Mouse (Mus musculus) adrenal gland, adult 10 weeks (tissue): ENCODE data around the gene Ppp1r13l. TPM values are rescaled to one million over a fixed set of nuclear protein-coding genes. Genes with fewer than 3 reads are reported as not detected.

ENCODE experiments used
- polyA plus RNA-seq: library from polyadenylated mRNA; stranded (reverse); fragments of 350-450 nt; fragmentation: Illumina TruSeq; extraction: RNeasy Lipid Tissue Mini Kit (QIAGEN cat#74804); gene quantifications from one replicate; pipeline ENCODE4 v1.2.3, GENCODE M21; 2014; ENCODE audit warnings: low read depth, low replicate concordance

Gene Ppp1r13l
- not detected for polyA plus RNA-seq

DNA sequence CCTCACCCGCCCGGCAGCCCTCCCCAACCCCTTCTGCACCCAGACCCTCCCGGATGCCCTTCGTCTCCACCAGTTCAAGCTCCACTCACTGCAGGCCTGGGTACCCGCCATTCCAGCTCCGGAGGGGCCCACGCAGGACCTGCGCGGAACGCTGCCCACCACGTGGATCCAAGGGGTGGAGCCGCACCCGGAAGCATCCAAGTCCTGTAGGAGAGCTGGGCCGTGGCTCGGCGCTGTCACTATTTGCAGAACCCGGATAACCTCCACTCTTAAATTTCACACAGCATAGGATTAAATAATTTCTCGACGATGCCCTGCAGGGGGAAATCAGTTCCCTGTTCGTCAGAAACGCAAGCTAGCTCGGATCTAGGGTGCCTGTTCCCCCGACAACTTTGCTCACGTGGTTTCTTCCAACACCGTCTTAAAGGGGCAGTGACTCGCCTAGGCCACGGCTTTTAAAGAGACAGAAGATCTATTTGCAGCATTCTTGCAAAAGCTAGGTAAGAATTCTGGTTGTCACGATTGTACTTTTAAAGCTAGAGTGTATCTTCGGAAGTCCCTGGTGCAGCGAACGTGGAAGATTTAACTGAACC lies at the start of gene Ppp1r13l, which contains the start of gene Cd3eap:
Ppp1r13l (plus strand) TSS at position 451 of the 593 bp plus-strand sequence.
Cd3eap (minus strand) TSS at position 185 of the 593 bp plus-strand sequence.

GRCm38 (mm10) chr7:19309884-19310641 lies 49.5 kb upstream of the Ppp1r13l start, which contains the start of gene Fosb:
Gene Fosb (minus strand): TSS chr7:19310051.

DNA sequence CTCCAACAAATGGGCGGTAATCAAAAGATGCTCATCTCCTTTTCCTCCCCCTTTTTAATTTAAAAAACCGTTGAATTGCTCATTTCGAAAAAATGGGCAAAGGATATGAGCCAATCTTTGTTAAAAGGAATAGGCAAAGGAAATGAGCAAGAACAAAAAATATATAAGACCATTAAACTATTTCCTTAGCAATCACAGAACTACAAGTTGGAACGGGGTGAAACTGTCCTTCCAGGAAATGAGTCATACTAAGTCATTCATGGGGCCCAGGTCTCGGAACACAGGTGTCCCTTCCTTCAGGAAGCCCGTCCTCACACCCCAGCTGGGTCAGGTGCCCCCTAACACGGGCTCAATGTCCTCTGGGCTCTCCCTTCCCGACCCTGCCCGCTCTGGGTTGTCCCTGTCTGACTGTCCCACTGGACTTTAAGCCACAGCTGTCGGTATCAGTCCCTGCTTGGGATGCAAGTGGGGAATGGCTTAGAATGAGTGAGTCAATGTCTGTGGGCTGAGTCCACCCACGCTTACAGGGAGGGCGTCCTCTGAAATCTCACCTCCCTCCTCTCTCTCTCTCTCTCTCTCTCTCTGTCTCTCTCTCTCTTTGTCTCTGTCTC lies 15.2 kb upstream of the Ppp1r13l start, which contains the start of gene Ercc1:
Ercc1 (plus strand) TSS at position 542 of the 611 bp plus-strand sequence.

GRCm38 (mm10) chr7:19381377-19382165 lies 22.0 kb downstream of the Ppp1r13l start, which contains the start of gene Ercc2:
Gene Ercc2 (plus strand): TSS chr7:19382010.

GRCm38 (mm10) chr7:19403731-19404296 lies 44.3 kb downstream of the Ppp1r13l start, which contains the start of gene Klc3:
Gene Klc3 (minus strand): TSS chr7:19404104.

GRCm38 (mm10) chr7:19404476-19404875 lies 44.9 kb downstream of the Ppp1r13l start, which contains the start of gene Ckm:
Gene Ckm (plus strand): TSS chr7:19404776.

Other genes with a start within 250 kb of the Ppp1r13l start
- not detected for gene Gm4969, start 241.4 kb upstream of the Ppp1r13l start, polyA plus RNA-seq
- 0.82 TPM for gene Fbxo46, start 239.9 kb upstream of the Ppp1r13l start, polyA plus RNA-seq
- 10.5 TPM for gene Qpctl, start 210.5 kb upstream of the Ppp1r13l start, polyA plus RNA-seq
- gene Snrpd2, start 210.0 kb upstream of the Ppp1r13l start, polyA plus RNA-seq = 2.0 TPM
- not detected for gene Gipr, start 193.6 kb upstream of the Ppp1r13l start, polyA plus RNA-seq
- gene Eml2, start 183.3 kb upstream of the Ppp1r13l start, polyA plus RNA-seq = not detected
- 5.4 TPM for gene Gpr4, start 147.2 kb upstream of the Ppp1r13l start, polyA plus RNA-seq
- 13.0 TPM for gene Opa3, start 131.4 kb upstream of the Ppp1r13l start, polyA plus RNA-seq
- 17.5 TPM for gene Vasp, start 87.9 kb upstream of the Ppp1r13l start, polyA plus RNA-seq
- gene Ppm1n, start 79.7 kb upstream of the Ppp1r13l start, polyA plus RNA-seq = not detected
- 1.9 TPM for gene Rtn2, start 77.1 kb upstream of the Ppp1r13l start, polyA plus RNA-seq
- 1.3 TPM for gene Fosb, start 49.7 kb upstream of the Ppp1r13l start, polyA plus RNA-seq
- gene Ercc1, start 15.0 kb upstream of the Ppp1r13l start, polyA plus RNA-seq = not detected
- 1.8 TPM for gene Cd3eap, start 266 bp upstream of the Ppp1r13l start, polyA plus RNA-seq
- 0.41 TPM for gene Ercc2, start 22.3 kb downstream of the Ppp1r13l start, polyA plus RNA-seq
- not detected for gene Klc3, start 44.4 kb downstream of the Ppp1r13l start, polyA plus RNA-seq
- 0.70 TPM for gene Ckm, start 45.0 kb downstream of the Ppp1r13l start, polyA plus RNA-seq
- 2.2 TPM for gene Mark4, start 99.1 kb downstream of the Ppp1r13l start, polyA plus RNA-seq
- gene Exoc3l2, start 103.6 kb downstream of the Ppp1r13l start, polyA plus RNA-seq = 1.2 TPM
- gene Bloc1s3, start 148.6 kb downstream of the Ppp1r13l start, polyA plus RNA-seq = 9.3 TPM
- not detected for gene Trappc6a, start 148.6 kb downstream of the Ppp1r13l start, polyA plus RNA-seq
- gene Nkpd1, start 158.1 kb downstream of the Ppp1r13l start, polyA plus RNA-seq = not detected
- gene Ppp1r37, start 203.3 kb downstream of the Ppp1r13l start, polyA plus RNA-seq = 0.47 TPM
- not detected for gene Zfp296, start 217.5 kb downstream of the Ppp1r13l start, polyA plus RNA-seq
- 17.8 TPM for gene Gemin7, start 217.8 kb downstream of the Ppp1r13l start, polyA plus RNA-seq
- 1.2 TPM for gene Clasrp, start 244.7 kb downstream of the Ppp1r13l start, polyA plus RNA-seq